Mouse (Mus musculus) neural tube, embryonic 15.5 days (tissue): ENCODE measurements at regions not wholly inside any gene's neighbourhood (a gene's known extent, or its start where the extent isn't known, plus 50 kb on each side); places are given as distances from the start of the nearest gene placed in this dataset. TPM values are rescaled to one million over a fixed set of nuclear protein-coding genes. Genes with fewer than 3 reads are reported as not detected.

Experiments used
- microRNA-seq: library from miRNA; unstranded; fragments of <30 nt; microRNA quantifications from one replicate; pipeline ENCODE4, GENCODE M21; 2017

Small RNAs in the stretch of these regions (microRNA-seq; reads per million reads assigned to microRNA genes)
- not detected for gene Gm25748
